Mouse (Mus musculus) testis, adult 2 months (tissue): Measurements from ENCODE around the gene Tcf20.

Experiments used
- CTCF ChIP-seq: fragments of 200-500 bp; IDR thresholded peaks from 2 replicates; pipeline ENCODE4 v1.5.1; 2012; ENCODE audit warnings: low read depth, mild to moderate bottlenecking, inconsistent platforms, low read length, moderate library complexity; ENCODE audit not compliant: control insufficient read depth, insufficient read depth, insufficient replicate concordance
- POLR2A ChIP-seq: fragments of 200-500 bp; IDR thresholded peaks from 2 replicates; pipeline ENCODE4 v1.6.1; 2012; ENCODE audit warnings: low read depth, mild to moderate bottlenecking, inconsistent platforms, low read length, moderate library complexity; ENCODE audit not compliant: control insufficient read depth

DNA sequence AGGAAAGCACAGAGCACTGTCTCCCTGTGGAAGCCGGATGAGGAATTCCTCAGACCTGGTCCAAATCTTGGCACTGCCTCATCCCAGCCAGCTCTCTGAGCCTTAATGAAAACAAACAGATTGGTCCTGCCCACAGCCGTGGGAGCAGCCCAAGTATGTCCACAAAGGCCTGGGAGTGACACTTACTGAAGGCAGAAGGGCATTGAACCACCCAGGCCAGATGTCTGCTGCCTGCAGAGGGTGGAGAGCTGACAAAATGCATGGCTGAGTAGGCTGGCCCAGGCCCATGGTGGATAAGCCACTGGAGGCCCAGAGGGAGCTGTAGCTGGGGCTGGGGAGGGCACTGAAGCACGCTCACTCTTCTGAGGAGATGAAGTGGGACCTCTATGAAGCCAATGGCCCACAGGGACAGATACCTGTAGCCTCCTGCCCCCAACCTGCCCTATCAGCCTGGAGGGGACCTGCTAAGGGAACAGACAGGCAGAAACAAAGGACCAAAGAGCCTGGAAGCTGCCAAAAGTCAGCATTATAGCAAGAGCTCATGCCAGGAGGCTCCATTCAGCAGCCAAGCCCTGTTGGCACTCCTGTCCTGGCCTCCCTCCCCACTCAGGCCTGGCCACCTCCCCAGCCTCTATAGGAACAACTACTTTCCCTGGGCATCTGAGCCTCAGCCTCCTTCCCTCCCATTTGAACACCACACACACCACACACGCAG lies 54.6 kb downstream of the Tcf20 start:
- TF ChIP-seq CTCF (no peak), POLR2A (no peak)
